Mouse (Mus musculus) forebrain, postnatal 0 days (tissue): ENCODE measurements around the gene Hcls1. TPM values are rescaled to one million over a fixed set of nuclear protein-coding genes. Genes with fewer than 3 reads are reported as not detected.

ENCODE experiments used
- ATAC-seq: fragments of 200-750 bp; cut with Nextera tagmentation; 2 replicates; pipeline ENCODE4 v1.8.0; 2017; ENCODE audit warnings: mild to moderate bottlenecking, moderate library complexity
- DNase-seq: peaks from one replicate; pipeline ENCODE4 v3.0.0-alpha.2; 2015
- H3K27ac ChIP-seq: fragments of 300-500 bp; sonication (generic); 2 replicates; pipeline ENCODE4 v1.5.1; 2014; ENCODE audit warnings: low read depth, mild to moderate bottlenecking, antibody characterized with exemption, low read length, moderate library complexity, mixed read lengths
- H3K27me3 ChIP-seq: fragments of 300-500 bp; sonication (generic); 2 replicates; pipeline ENCODE4 v1.6.1; 2014; ENCODE audit warnings: mild to moderate bottlenecking, low read length, mixed read lengths; ENCODE audit not compliant: insufficient read depth
- H3K36me3 ChIP-seq: fragments of 300-500 bp; sonication (generic); 2 replicates; pipeline ENCODE4 v1.6.1; 2014; ENCODE audit warnings: mild to moderate bottlenecking, moderate library complexity; ENCODE audit not compliant: insufficient read depth
- H3K4me1 ChIP-seq: fragments of 300-500 bp; sonication (generic); 2 replicates; pipeline ENCODE4 v1.6.1; 2014; ENCODE audit warnings: antibody characterized with exemption; ENCODE audit not compliant: insufficient read depth
- H3K4me2 ChIP-seq: fragments of 300-500 bp; sonication (generic); 2 replicates; pipeline ENCODE4 v1.6.1; 2014; ENCODE audit warnings: low read depth, mild to moderate bottlenecking, moderate library complexity
- H3K4me3 ChIP-seq: fragments of 300-500 bp; sonication (generic); 2 replicates; pipeline ENCODE4 v1.5.1; 2014; ENCODE audit warnings: low read depth, low read length, mixed read lengths
- H3K9ac ChIP-seq: fragments of 300-500 bp; sonication (generic); 2 replicates; pipeline ENCODE4 v1.6.1; 2014; ENCODE audit warnings: mild to moderate bottlenecking
- H3K9me3 ChIP-seq: fragments of 300-500 bp; sonication (generic); 2 replicates; pipeline ENCODE4 v1.6.1; 2016; ENCODE audit warnings: low read length
- CTCF ChIP-seq: sonication (generic); IDR thresholded peaks from 2 replicates; pipeline ENCODE4 v1.5.1; 2016; ENCODE audit warnings: antibody characterized with exemption, control low read depth, low read depth
- WGBS: fragments of 180-500 bp; shearing (Covaris S2); extraction: QIAGEN DNeasy Blood & Tissue Kit; methylation state at CpG from one replicate; pipeline ENCODE4 v1.1.7; 2014; 5-methylcytosine and 5-hydroxymethylcytosine counted together
- polyA plus RNA-seq: library from polyadenylated mRNA; unstranded; fragments of >200 nt; fragmentation: Nextera tagmentation; extraction: Ambion mirVana; gene quantifications from 2 replicates; pipeline ENCODE4 v1.2.1, GENCODE M21; 2015
- total RNA-seq: library from RNA; depleted of rRNA; stranded (reverse); fragments of >200 nt; gene quantifications from 2 replicates; pipeline ENCODE4 v1.2.3, GENCODE M21; 2014; rRNA removed

Gene Hcls1
- total RNA-seq (0.92 and 1.8 TPM in 2 replicates), polyA plus RNA-seq (2.2 and 2.3 TPM in 2 replicates)

- Histone ChIP-seq H3K4me1 (no peaks in the 10 kb centered on the region), H3K4me3 (no peak within 1 kb of the TSS), H3K27me3 (no peaks in the 10 kb centered on the region), H3K9me3 (no peaks in the 10 kb centered on the region), H3K4me2 (no peak within 1 kb of the TSS), H3K27ac (no peak within 1 kb of the TSS), H3K9ac (no peak within 1 kb of the TSS), H3K36me3 (peaks cover 30% of the 10 kb centered on the region)
- TF ChIP-seq CTCF = no peak
- no peak for ATAC-seq
- no peak for DNase-seq
- WGBS = 81% methylated on average over 7 of the region's 7 CpGs
These were observed at the start of gene Hcls1 for GRCm38 (mm10) chr16:36934841-36935620. Hcls1 (plus strand) TSS chr16:36934983.

DNA sequence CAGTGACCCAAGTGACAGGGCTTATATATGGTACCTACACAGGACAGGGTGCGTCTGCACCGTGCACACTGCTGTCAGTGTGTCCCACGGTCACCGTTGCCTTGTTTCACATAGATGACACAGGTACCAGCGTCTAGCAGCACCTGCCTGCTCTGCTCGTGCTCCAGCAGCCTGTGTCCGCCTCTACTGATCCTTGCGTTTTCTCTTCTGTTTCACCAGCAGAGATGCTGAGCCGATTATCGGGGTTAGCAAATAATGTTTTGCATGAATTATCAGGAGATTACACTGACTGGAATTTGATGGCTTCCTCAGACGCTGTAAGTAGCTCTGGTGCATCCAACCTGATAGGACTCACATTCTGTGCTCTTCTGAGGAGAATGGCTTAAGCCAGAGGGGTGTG lies 48.9 kb upstream of the Hcls1 start:
- no peak for TF ChIP-seq CTCF
- H3K36me3 ChIP-seq = peaks cover 29% of the 10 kb centered on the region
- H3K9ac ChIP-seq = no peak overlapping the region
- ATAC-seq (no peak), DNase-seq (no peak)
- no peaks in the 10 kb centered on the region for H3K4me1 ChIP-seq
- WGBS = 95% methylated on average over 11 of the region's 11 CpGs
- H3K27ac ChIP-seq = no peak overlapping the region
- no peaks in the 10 kb centered on the region for H3K27me3 ChIP-seq
- H3K4me3 ChIP-seq = no peak overlapping the region
- H3K4me2 ChIP-seq = no peak overlapping the region
- no peaks in the 10 kb centered on the region for H3K9me3 ChIP-seq

DNA sequence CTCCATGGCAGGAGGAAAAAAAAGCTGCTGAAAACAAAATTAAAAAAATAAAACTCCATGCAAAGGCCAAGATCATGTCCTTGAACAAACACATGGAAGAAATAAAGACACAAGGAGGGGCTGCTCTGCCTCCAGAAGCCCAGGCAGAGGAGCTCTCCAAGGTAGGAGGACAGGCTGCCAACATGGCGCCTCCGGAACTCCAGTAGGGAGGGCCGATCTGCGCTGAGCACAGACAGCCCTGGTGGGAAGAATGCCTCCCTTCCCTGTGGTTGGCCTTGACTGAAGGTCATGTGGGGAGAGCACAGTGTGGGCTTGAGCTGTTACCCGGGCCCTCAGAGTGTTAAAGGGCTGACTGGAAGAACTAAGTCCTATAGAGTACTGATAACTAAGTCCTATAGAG lies 47.2 kb upstream of the Hcls1 start:
- peaks cover 43% of the 10 kb centered on the region for H3K36me3 ChIP-seq
- H3K4me2 ChIP-seq = no peak overlapping the region
- no peak for ATAC-seq
- no peak for TF ChIP-seq CTCF
- no peak overlapping the region for H3K27ac ChIP-seq
- no peak overlapping the region for H3K9ac ChIP-seq
- no peaks in the 10 kb centered on the region for H3K9me3 ChIP-seq
- 83% methylated on average over 5 of the region's 5 CpGs for WGBS
- H3K27me3 ChIP-seq = no peaks in the 10 kb centered on the region
- DNase-seq = no peak
- H3K4me3 ChIP-seq = no peak overlapping the region
- no peaks in the 10 kb centered on the region for H3K4me1 ChIP-seq

DNA sequence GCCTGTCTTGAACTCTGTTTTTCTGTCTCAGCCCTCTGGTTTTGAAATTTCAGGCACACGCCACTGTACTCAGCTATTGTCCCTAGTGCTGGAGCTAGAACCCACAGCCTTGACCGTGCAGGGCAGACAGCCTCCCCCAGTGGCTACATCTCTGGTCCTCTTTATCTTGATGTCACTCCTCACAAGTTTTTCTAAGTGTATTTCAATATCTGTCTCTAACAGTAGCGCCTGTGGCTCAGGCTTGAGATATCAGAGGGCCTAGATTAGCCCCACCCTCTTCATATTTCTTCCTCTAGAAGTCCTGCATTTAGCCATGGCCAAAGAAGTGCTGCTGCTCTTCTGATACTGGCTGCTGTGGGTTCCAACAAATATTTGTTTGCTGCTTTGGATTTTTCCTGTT lies 44.2 kb upstream of the Hcls1 start:
- no peak overlapping the region for H3K9ac ChIP-seq
- peaks cover 69% of the 10 kb centered on the region for H3K36me3 ChIP-seq
- DNase-seq = no peak
- H3K27me3 ChIP-seq = no peaks in the 10 kb centered on the region
- no peaks in the 10 kb centered on the region for H3K9me3 ChIP-seq
- no peak overlapping the region for H3K4me3 ChIP-seq
- TF ChIP-seq CTCF = no peak
- H3K4me2 ChIP-seq = no peak overlapping the region
- ATAC-seq = no peak
- H3K27ac ChIP-seq = no peak overlapping the region
- WGBS = 90% methylated on average over 3 of the region's 3 CpGs
- H3K4me1 ChIP-seq = no peaks in the 10 kb centered on the region

GRCm38 (mm10) chr16:36891415-36891814 lies 43.4 kb upstream of the Hcls1 start:
- Histone ChIP-seq H3K9ac (no peak overlapping the region), H3K27me3 (no peaks in the 10 kb centered on the region), H3K4me1 (no peaks in the 10 kb centered on the region), H3K4me2 (no peak overlapping the region), H3K36me3 (peaks cover 75% of the 10 kb centered on the region), H3K4me3 (no peak overlapping the region), H3K27ac (no peak overlapping the region), H3K9me3 (no peaks in the 10 kb centered on the region)
- no peak for TF ChIP-seq CTCF
- no peak for DNase-seq
- no peak for ATAC-seq
- WGBS = 94% methylated on average over 4 of the region's 4 CpGs

GRCm38 (mm10) chr16:36893317-36893716 lies 41.5 kb upstream of the Hcls1 start:
- Histone ChIP-seq H3K36me3 (peaks cover 77% of the 10 kb centered on the region), H3K27me3 (no peaks in the 10 kb centered on the region), H3K27ac (no peak overlapping the region), H3K9ac (no peak overlapping the region), H3K4me1 (no peaks in the 10 kb centered on the region), H3K4me2 (no peak overlapping the region), H3K9me3 (no peaks in the 10 kb centered on the region), H3K4me3 (no peak overlapping the region)
- ATAC-seq (no peak), DNase-seq (no peak)
- no peak for TF ChIP-seq CTCF
- 90% methylated on average over 10 of the region's 10 CpGs for WGBS

GRCm38 (mm10) chr16:36896712-36897111 lies 38.1 kb upstream of the Hcls1 start:
- H3K9me3 ChIP-seq = no peaks in the 10 kb centered on the region
- H3K36me3 ChIP-seq = peaks cover 82% of the 10 kb centered on the region
- no peak overlapping the region for H3K4me2 ChIP-seq
- no peak overlapping the region for H3K9ac ChIP-seq
- H3K4me1 ChIP-seq = no peaks in the 10 kb centered on the region
- DNase-seq (no peak), ATAC-seq (no peak)
- no peak for TF ChIP-seq CTCF
- H3K4me3 ChIP-seq = no peak overlapping the region
- no peaks in the 10 kb centered on the region for H3K27me3 ChIP-seq
- 93% methylated on average over 6 of the region's 6 CpGs for WGBS
- no peak overlapping the region for H3K27ac ChIP-seq
